Mouse (Mus musculus): ENCODE data around the gene Pla2g6.

Gene Pla2g6

DNA sequence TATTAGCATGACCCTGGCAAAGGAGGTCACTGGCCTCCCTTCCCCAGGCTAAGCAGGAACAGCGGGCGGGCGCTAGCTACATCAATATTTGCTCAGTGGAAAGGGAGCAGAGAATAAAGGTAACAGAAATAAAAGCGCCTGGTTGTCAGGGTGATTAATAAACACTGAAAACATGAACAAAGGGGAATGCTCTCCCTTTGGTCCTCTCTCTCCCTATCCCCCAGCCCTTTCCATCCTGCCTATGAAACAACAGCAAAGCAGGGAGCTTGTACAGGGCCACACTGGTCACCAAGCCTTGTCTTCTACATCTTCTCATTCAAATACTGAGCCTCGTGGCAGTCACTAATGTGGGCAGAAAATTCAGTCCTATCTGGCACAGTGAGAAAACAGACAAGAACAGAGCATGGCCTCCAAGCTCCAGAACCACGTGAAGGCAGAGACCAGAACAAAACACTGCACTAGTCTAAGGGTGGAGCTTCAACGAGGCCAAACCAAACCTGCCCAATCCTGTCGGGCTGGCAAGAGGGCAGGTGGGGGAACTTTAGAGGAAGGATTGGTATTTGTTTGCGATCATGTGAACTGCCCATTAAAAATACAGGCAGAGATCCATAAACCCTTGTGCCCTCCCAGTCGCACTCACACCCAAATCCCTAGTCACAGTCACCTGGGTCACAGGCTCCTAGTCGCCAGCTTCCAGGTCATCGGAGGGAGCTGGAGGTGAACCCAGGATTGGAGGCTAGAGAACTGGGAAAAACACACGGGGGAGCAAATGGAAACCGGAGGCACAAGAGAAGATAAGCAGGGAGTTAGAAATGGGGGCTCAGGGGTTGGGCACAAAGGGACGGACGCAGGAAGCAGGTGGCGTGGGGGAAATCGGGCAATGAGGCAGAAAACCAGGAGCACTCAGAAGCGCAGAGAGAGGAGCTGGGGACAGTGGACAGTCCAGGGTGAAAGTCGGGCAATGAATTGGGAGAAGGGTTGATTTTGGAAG is 924 bp downstream of the Pla2g6 start:
- in situ Hi-C loops (cut with MboI; ENCODE audit: low pct_unique_long_range_greater_than_20kb in 1 of 2, low sequenced_read_pairs in 2 of 2, unreplicated experiment in 1 of 2) = no loop called here

DNA sequence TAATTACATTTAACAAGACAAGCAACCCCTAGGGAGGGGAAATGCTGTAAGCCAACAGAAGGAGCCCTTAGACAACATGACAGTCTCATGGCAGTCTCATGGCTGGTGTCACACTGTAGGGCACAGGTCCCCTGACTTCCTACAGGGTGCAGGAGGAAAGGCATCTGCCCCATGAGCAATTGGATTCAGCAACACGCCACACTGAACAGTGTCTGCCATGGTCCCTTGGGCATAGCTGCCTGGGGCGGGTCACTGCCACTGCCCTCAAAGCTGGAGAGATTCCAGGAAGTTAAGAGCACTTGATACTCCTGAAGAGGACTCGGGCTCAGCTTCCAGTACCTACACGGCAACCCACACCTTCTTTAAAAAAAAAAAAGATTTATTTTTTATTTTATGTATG is 1.9 kb downstream of the Pla2g6 start:
- in situ Hi-C loops (cut with MboI; ENCODE audit: low pct_unique_long_range_greater_than_20kb in 1 of 2, low sequenced_read_pairs in 2 of 2, unreplicated experiment in 1 of 2) = no loop called here

DNA sequence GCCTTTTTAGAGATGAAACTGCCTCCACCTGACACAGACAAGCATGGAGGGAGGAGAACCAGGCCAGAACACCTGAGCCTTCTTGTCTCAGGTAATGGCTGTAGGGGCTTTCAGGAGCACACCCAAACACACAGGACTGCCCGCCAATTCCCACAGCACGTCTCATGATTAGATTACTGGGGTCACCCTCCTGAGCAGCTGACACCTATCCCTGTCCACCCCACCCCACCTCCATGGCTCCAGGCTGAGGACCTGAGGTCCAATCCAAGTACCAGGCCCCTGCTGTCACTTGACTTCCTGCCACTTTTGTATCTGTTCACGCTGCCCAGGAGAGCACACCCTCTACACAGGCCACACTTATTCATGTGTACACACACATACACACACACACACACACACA is 2.4 kb downstream of the Pla2g6 start:
- in situ Hi-C loops (cut with MboI; ENCODE audit: low pct_unique_long_range_greater_than_20kb in 1 of 2, low sequenced_read_pairs in 2 of 2, unreplicated experiment in 1 of 2) = no loop called here

DNA sequence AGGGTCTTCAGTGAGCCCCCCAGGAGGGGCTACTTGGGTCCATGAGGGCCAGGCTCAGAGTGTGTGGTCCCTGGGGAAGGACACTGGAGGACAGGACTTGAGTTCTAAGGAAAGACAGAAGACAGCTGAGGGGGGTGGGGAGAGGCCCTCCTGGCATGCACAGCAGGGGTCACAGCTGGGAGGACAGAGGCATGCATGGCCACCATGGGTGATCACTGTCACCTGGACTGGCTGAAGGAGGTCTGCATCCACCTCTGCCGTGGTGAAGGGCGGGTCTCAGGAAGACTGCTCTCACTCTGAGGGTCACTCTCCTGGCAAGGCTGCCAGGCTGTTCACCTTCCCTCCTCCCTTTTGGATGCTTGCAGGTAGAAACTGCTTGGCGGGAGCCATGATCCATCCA is 3.8 kb downstream of the Pla2g6 start:
- in situ Hi-C loops (cut with MboI; ENCODE audit: low pct_unique_long_range_greater_than_20kb in 1 of 2, low sequenced_read_pairs in 2 of 2, unreplicated experiment in 1 of 2) = no loop called here

DNA sequence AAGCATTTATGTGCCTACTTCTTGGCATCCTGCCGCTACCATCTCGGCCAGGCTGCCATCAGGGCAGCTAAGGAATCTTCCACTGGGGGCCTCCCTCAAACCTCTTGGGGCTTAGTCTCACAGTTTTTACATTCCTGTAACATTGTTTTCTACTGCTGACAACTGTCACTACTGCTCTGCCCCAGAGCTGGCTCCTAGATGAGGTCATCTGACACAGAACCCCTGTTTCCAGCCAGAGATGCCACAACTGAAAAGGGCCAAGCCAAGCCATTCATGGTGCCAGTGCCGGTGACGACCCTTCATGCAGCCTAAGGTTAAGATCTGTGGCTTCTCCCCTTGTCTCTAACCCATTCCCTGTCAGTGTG is 4.4 kb downstream of the Pla2g6 start:
- in situ Hi-C loops (cut with MboI; ENCODE audit: low pct_unique_long_range_greater_than_20kb in 1 of 2, low sequenced_read_pairs in 2 of 2, unreplicated experiment in 1 of 2) = no loop called here

DNA sequence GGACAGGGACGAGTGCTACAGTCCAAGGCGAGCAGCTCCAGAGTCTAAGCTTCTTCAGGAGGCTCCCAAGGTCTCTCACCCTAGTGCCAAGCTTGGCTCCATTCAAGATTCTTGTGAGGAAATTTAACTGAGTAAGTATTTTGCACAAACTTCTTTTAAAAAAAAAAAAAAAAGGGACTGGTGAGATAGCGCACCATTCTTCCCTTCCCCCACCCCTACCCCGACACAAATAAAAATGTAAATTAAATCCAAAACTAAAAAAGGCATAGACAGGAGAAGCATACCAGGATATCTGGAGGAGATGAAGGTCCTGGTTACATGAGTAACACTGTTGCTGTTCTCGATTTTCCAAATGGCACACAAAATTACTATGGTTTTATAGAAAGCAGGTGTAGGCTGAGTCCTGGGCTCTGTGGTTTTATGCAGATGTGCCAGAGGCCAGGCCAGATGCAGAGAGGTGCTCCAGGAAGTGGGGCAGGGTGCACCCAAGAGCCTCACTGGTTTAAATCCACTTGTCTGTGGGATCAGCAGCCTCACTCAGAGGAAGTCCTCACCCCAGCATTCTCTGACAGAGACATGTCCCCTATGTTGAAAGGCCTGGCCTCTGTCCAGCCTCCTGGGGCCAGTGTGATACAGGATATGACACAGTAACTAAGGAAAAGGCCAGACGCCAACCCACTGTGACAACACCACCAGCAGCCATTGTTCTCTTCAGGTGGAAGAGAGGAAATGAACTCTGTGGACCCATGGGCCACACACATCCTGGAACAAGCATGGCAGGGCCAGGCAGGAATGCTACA is 5.0 kb downstream of the Pla2g6 start:
- in situ Hi-C loops (cut with MboI; ENCODE audit: low pct_unique_long_range_greater_than_20kb in 1 of 2, low sequenced_read_pairs in 2 of 2, unreplicated experiment in 1 of 2) = no loop called here

DNA sequence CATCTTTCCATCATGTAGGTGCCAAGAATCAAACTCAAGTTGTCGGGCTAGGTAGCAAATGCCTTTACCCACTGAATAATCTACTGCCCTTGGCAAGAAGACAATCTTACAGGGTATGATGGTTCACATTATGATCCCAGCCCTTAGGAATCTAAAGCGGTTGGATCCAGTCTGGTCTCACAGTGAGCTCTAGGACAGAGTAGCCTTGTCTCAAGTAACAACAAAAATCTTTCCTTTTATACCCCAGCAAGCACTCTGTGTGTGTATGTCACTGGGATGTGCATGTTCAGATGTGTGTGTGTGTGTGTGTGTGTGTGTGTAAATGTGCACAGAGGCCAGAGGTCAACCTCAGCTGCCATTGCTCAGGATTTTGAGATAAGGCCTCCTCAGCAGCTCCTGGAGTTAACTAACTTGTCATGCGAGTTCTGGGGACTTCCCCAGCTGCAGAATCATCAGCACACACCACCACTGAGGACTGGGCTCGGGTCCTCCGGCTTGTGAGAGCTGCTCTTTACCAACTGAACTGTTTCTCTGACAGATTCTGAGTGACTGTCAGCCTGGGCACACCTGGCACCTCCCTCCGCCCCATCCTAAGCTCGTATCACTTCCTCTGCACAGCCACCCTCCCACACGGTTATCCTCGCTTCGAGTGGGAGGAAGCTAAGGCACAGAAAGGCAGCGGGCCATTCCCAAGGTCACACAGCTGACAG is 5.8 kb downstream of the Pla2g6 start:
- in situ Hi-C loops (cut with MboI; ENCODE audit: low pct_unique_long_range_greater_than_20kb in 1 of 2, low sequenced_read_pairs in 2 of 2, unreplicated experiment in 1 of 2) = no loop called here

DNA sequence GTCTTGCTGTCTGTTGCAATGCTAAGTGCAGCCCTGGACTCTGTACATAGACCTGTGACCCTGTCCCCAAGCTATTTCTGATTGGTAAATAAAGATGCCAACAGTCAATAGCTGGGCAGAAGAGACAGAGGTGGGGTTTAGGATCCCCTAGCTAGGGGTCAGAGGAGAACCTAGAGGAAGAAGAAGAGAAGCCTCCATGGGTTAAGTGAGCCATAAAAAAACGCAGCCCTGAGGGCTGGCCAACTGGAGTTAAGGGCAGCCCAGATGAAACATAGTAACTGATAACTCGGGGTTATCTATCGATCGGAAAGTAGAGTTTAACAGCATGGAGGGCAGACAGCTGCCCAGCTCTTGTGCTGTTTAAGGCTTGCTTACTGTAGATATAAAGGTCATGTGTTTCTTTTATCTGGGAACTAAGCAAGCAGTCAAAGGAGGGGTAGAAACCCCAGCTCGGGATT is 6.4 kb downstream of the Pla2g6 start:
- in situ Hi-C loops (cut with MboI; ENCODE audit: low pct_unique_long_range_greater_than_20kb in 1 of 2, low sequenced_read_pairs in 2 of 2, unreplicated experiment in 1 of 2) = no loop called here

DNA sequence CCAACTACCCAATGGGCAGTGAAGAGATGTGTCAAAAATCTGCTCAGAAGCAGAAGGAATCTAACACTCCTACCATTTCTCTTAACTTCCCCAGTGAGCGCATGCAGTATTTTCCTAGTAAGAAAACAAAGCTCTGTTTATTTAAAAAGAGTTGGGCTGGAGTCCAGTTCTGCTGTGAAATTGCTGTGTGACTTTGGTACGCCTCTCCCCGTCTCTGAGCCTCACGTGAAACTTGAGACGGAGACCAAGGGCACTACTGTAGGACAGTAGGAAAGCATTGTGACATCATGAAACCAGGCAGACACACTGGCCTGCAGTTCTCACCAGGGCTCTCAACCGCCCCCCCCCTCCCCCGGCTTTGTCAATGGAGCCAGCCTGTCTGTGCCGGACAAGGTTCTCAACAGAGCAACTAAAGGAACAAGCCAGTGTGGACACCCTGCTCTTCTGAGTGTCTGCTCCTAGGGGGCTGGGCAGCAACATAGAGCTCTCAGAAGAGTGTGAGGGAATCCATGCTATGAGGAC is 14.3 kb downstream of the Pla2g6 start:
- in situ Hi-C loops (cut with MboI; ENCODE audit: low pct_unique_long_range_greater_than_20kb in 1 of 2, low sequenced_read_pairs in 2 of 2, unreplicated experiment in 1 of 2) = no loop called here

DNA sequence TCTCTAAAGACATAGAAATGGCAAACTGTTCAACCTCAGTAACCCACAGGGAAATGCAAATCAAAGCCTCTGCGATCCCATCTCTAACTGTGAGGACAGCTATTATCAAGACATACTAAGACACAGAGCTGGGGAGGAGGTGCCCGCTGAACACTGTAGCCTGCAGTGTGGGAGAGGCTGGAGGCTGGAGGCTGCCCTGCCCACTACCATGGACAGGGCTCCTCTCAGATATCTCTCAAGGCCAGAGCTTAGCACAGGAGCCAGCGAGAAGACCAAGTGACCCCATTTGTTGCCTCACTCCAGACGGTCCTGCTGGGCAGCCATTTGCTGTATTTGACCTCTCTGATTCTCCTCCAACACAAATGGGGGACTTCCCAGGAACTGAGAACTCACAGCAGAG is 20.3 kb downstream of the Pla2g6 start:
- in situ Hi-C loops (cut with MboI; ENCODE audit: low pct_unique_long_range_greater_than_20kb in 1 of 2, low sequenced_read_pairs in 2 of 2, unreplicated experiment in 1 of 2) = no loop called here

DNA sequence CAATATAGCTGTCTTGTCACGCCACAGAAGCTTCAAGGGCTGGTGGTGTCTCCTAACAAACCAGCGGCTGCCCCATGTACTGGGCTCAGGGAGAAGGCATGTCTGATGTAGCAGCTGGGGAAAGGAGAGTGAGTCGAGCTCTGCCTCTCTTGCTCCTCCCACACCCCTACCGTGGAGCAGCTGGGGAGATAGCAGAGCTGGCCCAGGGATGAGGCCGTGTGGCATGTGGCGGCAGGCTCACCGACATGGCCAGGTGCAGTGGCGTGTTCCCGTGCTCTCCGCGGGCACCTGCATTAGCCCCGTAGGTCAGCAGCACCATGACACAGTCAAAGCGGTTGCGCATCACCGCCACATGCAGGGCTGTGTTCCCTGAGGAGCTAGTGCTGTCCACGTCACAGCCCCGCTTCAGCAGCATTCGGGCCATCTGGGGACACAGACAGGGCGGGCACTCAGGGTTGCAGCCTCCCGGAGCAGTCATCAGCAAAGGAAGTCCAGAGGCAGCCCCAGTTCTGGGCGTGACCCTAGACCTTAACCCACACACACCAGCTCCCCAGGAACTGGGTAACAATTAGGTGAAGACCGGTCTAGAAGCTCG is 22.1 kb downstream of the Pla2g6 start:
- in situ Hi-C loops (cut with MboI; ENCODE audit: low pct_unique_long_range_greater_than_20kb in 1 of 2, low sequenced_read_pairs in 2 of 2, unreplicated experiment in 1 of 2) = no loop called here

DNA sequence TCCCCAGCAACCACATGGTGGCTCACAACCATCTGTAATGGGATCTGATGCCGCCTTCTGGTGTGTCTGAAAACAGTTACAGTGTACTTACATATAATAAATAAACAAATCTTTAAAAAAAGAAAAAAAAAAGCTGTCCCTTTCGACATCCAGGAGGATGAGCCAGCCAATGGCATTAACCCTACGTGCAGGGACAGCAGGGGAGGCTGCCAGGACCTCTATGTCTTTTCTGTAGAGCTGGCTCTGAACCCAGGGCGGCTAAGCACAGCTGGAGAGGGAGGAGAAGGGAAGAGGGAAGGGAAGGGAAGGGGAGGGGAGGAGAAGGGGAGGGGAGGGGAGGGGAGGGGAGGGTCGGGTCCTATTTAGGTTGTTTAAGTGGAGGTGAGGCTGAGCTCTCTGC is 23.4 kb downstream of the Pla2g6 start:
- in situ Hi-C loops (cut with MboI; ENCODE audit: low pct_unique_long_range_greater_than_20kb in 1 of 2, low sequenced_read_pairs in 2 of 2, unreplicated experiment in 1 of 2) = no loop called here

DNA sequence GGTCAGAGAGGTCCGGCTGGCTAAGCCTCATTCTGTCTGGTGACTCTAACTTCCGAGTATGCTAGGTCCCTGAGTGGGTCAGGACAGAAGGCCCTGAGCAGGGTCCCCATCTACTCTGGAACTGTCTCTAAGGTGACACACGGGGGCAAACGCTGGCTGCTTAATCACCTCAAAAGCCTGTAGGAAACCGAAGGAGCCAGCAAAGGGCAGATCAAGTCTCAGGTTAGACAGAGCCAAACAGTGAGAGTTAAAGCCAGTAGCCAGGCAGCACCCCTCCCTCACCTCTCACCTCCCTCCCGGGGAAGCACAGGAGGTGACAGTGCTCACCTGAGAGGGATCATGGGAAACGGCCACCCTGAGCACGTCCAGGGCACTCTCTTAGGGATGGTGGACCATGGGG is 24.5 kb downstream of the Pla2g6 start:
- in situ Hi-C loops (cut with MboI; ENCODE audit: low pct_unique_long_range_greater_than_20kb in 1 of 2, low sequenced_read_pairs in 2 of 2, unreplicated experiment in 1 of 2) = no loop called here

DNA sequence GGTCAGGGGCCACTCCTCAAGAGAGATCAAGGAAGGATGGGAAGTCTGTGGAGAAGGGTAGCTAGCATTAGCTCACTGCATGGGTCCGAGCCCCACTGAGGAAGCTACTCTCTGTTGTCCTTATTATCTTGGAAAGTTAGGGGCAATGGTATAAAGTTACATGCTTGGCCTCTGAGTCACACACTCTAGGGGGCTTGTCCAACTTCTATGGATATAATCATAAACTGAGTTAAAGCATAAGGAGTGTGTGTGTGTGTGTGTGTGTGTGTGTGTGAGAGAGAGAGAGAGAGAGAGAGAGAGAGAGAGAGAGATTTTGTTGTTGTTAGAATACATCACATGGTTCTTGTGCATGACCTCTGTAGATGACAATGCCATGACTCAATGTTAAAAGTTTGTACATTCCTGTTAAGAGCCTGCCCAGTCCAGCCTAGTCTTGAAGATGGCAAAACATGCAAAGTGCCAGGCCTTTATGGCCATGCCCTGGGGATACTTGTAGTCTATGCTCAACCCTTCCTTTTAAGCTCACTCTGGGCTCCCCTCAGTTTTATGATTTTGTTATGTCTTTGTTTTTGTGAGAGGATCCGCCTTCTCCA is 28.5 kb downstream of the Pla2g6 start:
- in situ Hi-C loops (cut with MboI; ENCODE audit: low pct_unique_long_range_greater_than_20kb in 1 of 2, low sequenced_read_pairs in 2 of 2, unreplicated experiment in 1 of 2) = no loop called here

DNA sequence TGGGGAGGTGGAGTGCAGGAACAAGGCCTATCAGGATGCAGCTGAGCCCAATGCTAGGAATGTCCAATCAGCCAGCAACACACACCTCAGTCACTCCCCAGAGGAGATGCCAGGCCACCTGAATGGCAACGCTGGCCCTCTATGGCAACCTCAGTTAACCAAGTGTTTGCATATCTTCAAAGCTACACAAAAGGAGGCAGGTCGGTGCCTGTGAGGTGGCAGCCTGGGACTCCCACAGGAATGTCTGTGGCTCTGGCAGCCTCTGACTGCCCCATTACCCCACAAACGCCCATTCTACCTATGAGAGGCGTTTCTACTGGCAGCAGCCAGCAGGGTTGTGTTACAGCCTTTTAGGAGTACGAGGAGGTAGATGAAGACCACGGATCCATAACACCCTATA is 29.6 kb downstream of the Pla2g6 start:
- in situ Hi-C loops (cut with MboI; ENCODE audit: low pct_unique_long_range_greater_than_20kb in 1 of 2, low sequenced_read_pairs in 2 of 2, unreplicated experiment in 1 of 2) = no loop called here

DNA sequence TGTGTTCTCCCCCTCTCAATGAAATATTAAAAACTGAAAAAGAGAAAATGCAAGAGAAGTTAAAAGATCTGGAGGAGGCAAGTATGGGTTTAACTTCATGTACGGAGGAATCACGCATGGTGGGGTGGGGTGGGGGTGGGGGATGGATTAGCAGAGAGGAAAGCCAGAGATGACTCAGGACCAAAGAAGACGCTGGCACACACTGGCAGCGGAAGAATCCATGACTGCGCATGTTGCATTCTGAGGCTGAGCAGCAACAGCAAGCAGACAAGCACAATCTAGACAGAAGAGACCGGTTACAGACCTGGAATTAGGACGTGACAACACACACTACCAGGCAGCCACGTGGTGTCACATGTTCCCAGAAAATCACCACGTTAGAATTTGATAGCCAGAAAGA is 35.4 kb downstream of the Pla2g6 start:
- in situ Hi-C loops (cut with MboI; ENCODE audit: low pct_unique_long_range_greater_than_20kb in 1 of 2, low sequenced_read_pairs in 2 of 2, unreplicated experiment in 1 of 2) = no loop called here

DNA sequence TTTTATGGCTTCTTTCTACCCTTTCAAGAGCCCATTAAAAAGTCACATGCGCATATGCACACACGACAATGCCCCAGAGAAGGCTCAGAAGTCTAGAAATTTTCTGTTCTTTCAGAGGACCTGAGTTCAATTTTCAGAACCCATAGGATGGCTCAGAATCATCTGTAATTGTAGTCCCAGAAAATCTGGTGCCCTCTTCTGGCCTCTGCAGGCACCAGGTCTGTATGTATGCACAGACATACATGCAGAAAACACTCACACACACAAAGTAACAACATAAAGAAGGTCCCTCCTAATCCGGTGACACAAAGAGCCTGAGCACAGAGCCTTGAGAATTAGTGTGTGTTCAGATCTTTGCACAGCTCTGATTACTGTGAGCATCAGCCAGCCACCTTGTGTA is 37.9 kb downstream of the Pla2g6 start:
- in situ Hi-C loops (cut with MboI; ENCODE audit: low pct_unique_long_range_greater_than_20kb in 1 of 2, low sequenced_read_pairs in 2 of 2, unreplicated experiment in 1 of 2) = no loop called here

DNA sequence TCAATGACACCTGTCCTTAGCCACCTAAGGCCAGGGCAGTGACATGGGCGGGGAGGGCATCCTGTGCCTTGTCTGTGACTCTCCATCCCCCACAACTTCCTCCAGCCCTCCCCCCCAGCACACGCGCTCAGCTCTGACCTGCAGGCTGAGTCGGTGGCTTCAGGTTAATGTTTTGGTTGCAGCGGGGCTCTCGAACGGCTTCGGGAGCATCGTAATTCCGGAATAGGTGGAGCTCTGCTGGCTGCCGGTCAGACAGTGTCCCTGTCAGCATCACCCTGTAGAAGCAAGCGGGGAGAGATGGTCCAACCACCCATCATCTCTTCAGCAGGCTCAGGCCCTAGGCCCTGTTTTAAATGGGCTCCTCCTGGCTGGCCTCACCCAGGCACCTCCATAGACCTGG is 38.7 kb downstream of the Pla2g6 start:
- in situ Hi-C loops (cut with MboI; ENCODE audit: low pct_unique_long_range_greater_than_20kb in 1 of 2, low sequenced_read_pairs in 2 of 2, unreplicated experiment in 1 of 2) = no loop called here

Data from mouse embryonic stem cell (cell line).